ENCODE assay signal across 10 mouse cellular contexts in the genomic region with DNA sequence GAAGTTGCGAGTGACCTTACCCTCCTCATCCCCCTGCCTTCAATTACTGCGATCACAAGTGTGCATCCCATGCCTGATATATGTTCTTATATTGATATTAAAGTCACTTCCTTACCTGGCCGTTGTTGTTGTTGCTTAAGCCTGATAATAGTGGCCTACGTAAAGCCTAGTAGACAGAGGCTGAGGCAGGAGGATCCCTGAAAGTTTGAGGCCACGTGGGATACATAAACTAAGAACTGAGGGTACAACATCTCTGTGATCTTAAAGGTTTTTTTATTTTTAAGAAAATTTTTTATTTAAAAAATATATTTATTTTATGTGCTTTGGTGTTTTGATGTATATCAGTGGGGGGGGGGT. TPM values are rescaled to one million over a fixed set of nuclear protein-coding genes. Genes with fewer than 3 reads are reported as not detected.
DNase-seq lines count a peak whose midpoint lies in the region; ATAC-seq and TF ChIP-seq lines count a peak whose summit lies in the region.
"Had no signal": no experiment of that assay in that cellular context is flagged by ENCODE, and none has a peak within 500 bp of the region (broad histone marks: within the 10 kb centered on the region; RNA-seq: fewer than 3 reads in every experiment).

A gene (plus strand): TSS at position 258 of the 357 bp plus-strand sequence.

- H3K79me2 ChIP-seq in heart, adult 2 months (replicated peaks; ENCODE audit: control insufficient read depth, insufficient read depth, low read length), result no peaks in the 10 kb centered on the region

- no peak for DNase-seq in heart, adult 2 months
- no peak for DNase-seq in heart, adult 9 months (ENCODE audit: low spot score in 2 of 2)
- DNase-seq in G1E (ENCODE audit: low spot score), result no peak
- no peak for DNase-seq in liver, embryonic 13.5 days
- DNase-seq in left cerebral cortex, postnatal 14 days (ENCODE audit: low spot score in 2 of 2), result no peak
- DNase-seq in layer of hippocampus, postnatal 36 days, result no peak
- DNase-seq in spleen, postnatal 10 days (ENCODE audit: low spot score in 2 of 2), result no peak
- DNase-seq: thymus, postnatal 25 days had no signal

- TF ChIP-seq POLR2A in heart, adult 2 months (IDR thresholded peaks at IDR 0.05; ENCODE audit: insufficient read depth, low read depth, low read length), result no peak

- H3K9ac ChIP-seq in heart, adult 2 months (ENCODE audit: low read depth, low read length), result no peak within 1 kb of the TSS; the same call in 1 of the 2 replicates
- peak within 1 kb of the TSS; percentile 46 for H3K9ac ChIP-seq in heart, embryonic 16.5 days (ENCODE audit: low read length)
- H3K9ac ChIP-seq in liver, embryonic 13.5 days, result peak within 1 kb of the TSS; percentile 69

- TF ChIP-seq EP300 in heart, adult 2 months (IDR thresholded peaks at IDR 0.05; ENCODE audit: insufficient read depth, low read depth, low read length), result no peak

- intact Hi-C loops in heart, adult 2 months (cut with DNase I), result no loop called here
- intact Hi-C loops in left cerebral cortex, postnatal 14 days (cut with DNase I), result no loop called here

- H3K4me2 ChIP-seq in heart, embryonic 16.5 days (ENCODE audit: low read depth, low read length), result peak within 1 kb of the TSS; percentile 90
- H3K4me2 ChIP-seq in liver, embryonic 13.5 days, result peak within 1 kb of the TSS; percentile 67

- no peak for TF ChIP-seq CTCF in heart, adult 2 months (IDR thresholded peaks at IDR 0.05)
- TF ChIP-seq CTCF in G1E (IDR thresholded peaks at IDR 0.05; ENCODE audit: low read depth, low read length), result no peak

- H3K4me3 ChIP-seq in heart, adult 2 months, result peak within 1 kb of the TSS; percentile 62
- peak within 1 kb of the TSS; percentile 72 for H3K4me3 ChIP-seq in G1E (ENCODE audit: low read depth, low read length)
- H3K4me3 ChIP-seq in heart, embryonic 16.5 days (ENCODE audit: low read length), result peak within 1 kb of the TSS; percentile 78
- peak within 1 kb of the TSS; percentile 60 for H3K4me3 ChIP-seq in liver, embryonic 13.5 days (replicated peaks)

- H3K27ac ChIP-seq in heart, adult 2 months, result no peak within 1 kb of the TSS; the same call in 1 of the 2 replicates
- peak within 1 kb of the TSS; percentile 94 for H3K27ac ChIP-seq in heart, embryonic 16.5 days (ENCODE audit: low read length)
- peak within 1 kb of the TSS; percentile 48; the same call in 1 of the 2 replicates for H3K27ac ChIP-seq in liver, embryonic 13.5 days
- H3K27ac ChIP-seq: macrophage had no signal

- H3K27me3 ChIP-seq in heart, adult 2 months (ENCODE audit: control insufficient read depth, insufficient read depth, low read length), result no peaks in the 10 kb centered on the region
- H3K27me3 ChIP-seq in G1E (ENCODE audit: insufficient read depth, low read length), result peaks cover 11% of the 10 kb centered on the region; the same call in 1 of the 2 replicates
- no peaks in the 10 kb centered on the region for H3K27me3 ChIP-seq in heart, embryonic 16.5 days (ENCODE audit: control insufficient read depth, insufficient read depth, low read length)
- peaks cover 22% of the 10 kb centered on the region for H3K27me3 ChIP-seq in liver, embryonic 13.5 days

- WGBS in heart, adult 2 months, result 95% methylated on average over 5 of the region's 5 CpGs
- 92% methylated on average over 5 of the region's 5 CpGs for WGBS in heart, embryonic 16.5 days
- 81% methylated on average over 5 of the region's 5 CpGs for WGBS in liver, embryonic 13.5 days (ENCODE audit: insufficient replicate concordance)

- H3K4me1 ChIP-seq in heart, adult 2 months (ENCODE audit: control insufficient read depth, insufficient read depth, low read length), result peaks cover 4% of the 10 kb centered on the region
- H3K4me1 ChIP-seq in G1E (ENCODE audit: insufficient read depth, low read depth, low read length), result peaks cover 50% of the 10 kb centered on the region
- peaks cover 62% of the 10 kb centered on the region for H3K4me1 ChIP-seq in heart, embryonic 16.5 days (ENCODE audit: control insufficient read depth, insufficient read depth, low read length)
- H3K4me1 ChIP-seq in liver, embryonic 13.5 days (replicated peaks), result peaks cover 57% of the 10 kb centered on the region

- no peaks in the 10 kb centered on the region for H3K36me3 ChIP-seq in heart, adult 2 months (ENCODE audit: control insufficient read depth, insufficient read depth, low read length)
- peaks cover 14% of the 10 kb centered on the region for H3K36me3 ChIP-seq in G1E (replicated peaks)
- H3K36me3 ChIP-seq in heart, embryonic 16.5 days (ENCODE audit: control insufficient read depth, insufficient read depth), result peaks cover 3% of the 10 kb centered on the region
- H3K36me3 ChIP-seq in liver, embryonic 13.5 days, result no peaks in the 10 kb centered on the region

- no peak for ATAC-seq in G1E (ENCODE audit: extremely low read depth, insufficient number of reproducible peaks, low FRiP score, poor library complexity, severe bottlenecking)
- ATAC-seq in heart, embryonic 16.5 days (replicated peaks; ENCODE audit: extremely low read depth, insufficient read depth, low FRiP score), result no peak
- no peak for ATAC-seq in liver, embryonic 13.5 days (ENCODE audit: low read depth)

- no peaks in the 10 kb centered on the region for H3K9me3 ChIP-seq in G1E (replicated peaks)
- no peaks in the 10 kb centered on the region for H3K9me3 ChIP-seq in heart, embryonic 16.5 days (replicated peaks; ENCODE audit: control insufficient read depth, low read length)
- H3K9me3 ChIP-seq in liver, embryonic 13.5 days (replicated peaks), result no peaks in the 10 kb centered on the region

RNA-seq across cellular contexts. Expression of the gene that starts here (rescaled TPM):
- total RNA-seq in heart, adult 2 months (2021), result 1 to 10 TPM; 4.0 to 4.4 TPM
- polyA plus RNA-seq in heart, adult 2 months (2012; rRNA removed), result 2.7 and 4.2 TPM in 2 replicates
- total RNA-seq in G1E (2014; fragmentation: Nextera tagmentation), result 7.1 and 8.2 TPM in 2 replicates
- total RNA-seq in G1E (2017), result 3.3 and 4.1 TPM in 2 replicates
- polyA plus RNA-seq in G1E (2012), result 17.6 and 18.6 TPM in 2 replicates
- polyA plus RNA-seq in heart, embryonic 16.5 days (2015; fragmentation: Nextera tagmentation; extraction: Ambion mirVana), result 45.1 and 47.4 TPM in 2 replicates
- polyA plus RNA-seq in liver, embryonic 13.5 days (2015; fragmentation: Nextera tagmentation; extraction: Ambion mirVana), result 2.8 and 3.6 TPM in 2 replicates
- total RNA-seq in left cerebral cortex, postnatal 14 days (2021), result 1 to 10 TPM; 3.0 TPM
- total RNA-seq in layer of hippocampus, postnatal 36 days (2021), result 1 to 10 TPM; 2.2 to 2.8 TPM
